Mouse (Mus musculus): ENCODE results near the gene Trim38. TPM values are rescaled to one million over a fixed set of nuclear protein-coding genes. Genes with fewer than 3 reads are reported as not detected.

Gene Trim38
- polyA plus RNA-seq, 1 experiment, result not detected

GRCm38 (mm10) chr13:23826606-23827005 lies 56.9 kb downstream of the Trim38 start:
- Histone ChIP-seq H3K9me3 (0 out of 2 replicates have a peak, but pooled peaks cover 4% of the 10 kb centered on the region), H3K4me3 (replicated peaks) (no peak overlapping the region), H3K36me3 (replicated peaks; ENCODE audit: low read length) (no peaks in the 10 kb centered on the region), H3K27me3 (replicated peaks) (peaks cover 3% of the 10 kb centered on the region), H3K4me1 (no peaks in the 10 kb centered on the region)
- TF ChIP-seq GATA1 (IDR thresholded peaks at IDR 0.05; ENCODE audit: borderline replicate concordance, low read length) (no peak), FLI1 (IDR thresholded peaks at IDR 0.05; ENCODE audit: low read length) (no peak)

- Histone ChIP-seq H3K4me3 (replicated peaks) (no peak overlapping the region), H3K4me1 (peaks cover 14% of the 10 kb centered on the region), H3K27me3 (replicated peaks) (peaks cover 12% of the 10 kb centered on the region), H3K36me3 (replicated peaks; ENCODE audit: low read length) (no peaks in the 10 kb centered on the region), H3K9me3 (peaks cover 6% of the 10 kb centered on the region; the same call in 1 of the 2 replicates)
- no peak for TF ChIP-seq FLI1 (IDR thresholded peaks at IDR 0.05; ENCODE audit: low read length)
- no peak for TF ChIP-seq GATA1 (IDR thresholded peaks at IDR 0.05; ENCODE audit: borderline replicate concordance, low read length)
Observed at GRCm38 (mm10) chr13:23833053-23833452, 63.3 kb downstream of the Trim38 start.

- TF ChIP-seq GATA1 (IDR thresholded peaks at IDR 0.05; ENCODE audit: borderline replicate concordance, low read length) (no peak), FLI1 (IDR thresholded peaks at IDR 0.05; ENCODE audit: low read length) (no peak)
- Histone ChIP-seq H3K4me3 (replicated peaks) (no peak overlapping the region), H3K27me3 (replicated peaks) (peaks cover 21% of the 10 kb centered on the region), H3K36me3 (replicated peaks; ENCODE audit: low read length) (no peaks in the 10 kb centered on the region), H3K4me1 (peaks cover 14% of the 10 kb centered on the region), H3K9me3 (peaks cover 6% of the 10 kb centered on the region; the same call in 1 of the 2 replicates)
Observed at GRCm38 (mm10) chr13:23834836-23835235, 65.1 kb downstream of the Trim38 start.

GRCm38 (mm10) chr13:23836630-23837029 lies 66.9 kb downstream of the Trim38 start:
- peaks cover 14% of the 10 kb centered on the region for H3K4me1 ChIP-seq
- H3K27me3 ChIP-seq (replicated peaks), result peaks cover 25% of the 10 kb centered on the region

GRCm38 (mm10) chr13:23839308-23839707 lies 69.6 kb downstream of the Trim38 start, which contains the start of gene Slc17a3:
Slc17a3 (plus strand) TSS chr13:23839434.
- peaks cover 7% of the 10 kb centered on the region for H3K4me1 ChIP-seq
- TF ChIP-seq FLI1 (IDR thresholded peaks at IDR 0.05; ENCODE audit: low read length) (no peak), GATA1 (IDR thresholded peaks at IDR 0.05; ENCODE audit: borderline replicate concordance, low read length) (no peak)
- H3K4me3 ChIP-seq (replicated peaks), result no peak within 1 kb of the TSS
- peaks cover 37% of the 10 kb centered on the region for H3K27me3 ChIP-seq (replicated peaks)
- no peaks in the 10 kb centered on the region for H3K36me3 ChIP-seq (replicated peaks; ENCODE audit: low read length)
- H3K9me3 ChIP-seq, result peaks cover 2% of the 10 kb centered on the region; the same call in 1 of the 2 replicates

More at GRCm38 (mm10) chr13:23836630-23837029, 66.9 kb downstream of the Trim38 start:
- Histone ChIP-seq H3K9me3 (peaks cover 2% of the 10 kb centered on the region; the same call in 1 of the 2 replicates), H3K36me3 (replicated peaks; ENCODE audit: low read length) (no peaks in the 10 kb centered on the region), H3K4me3 (replicated peaks) (no peak overlapping the region)
- TF ChIP-seq GATA1 (IDR thresholded peaks at IDR 0.05; ENCODE audit: borderline replicate concordance, low read length) (no peak), FLI1 (IDR thresholded peaks at IDR 0.05; ENCODE audit: low read length) (no peak)

Other genes with a start within 250 kb of the Trim38 start
- 443 and 574 TPM in 2 replicates for gene Hist1h4h, start 238.9 kb upstream of the Trim38 start, polyA plus RNA-seq (2012; ENCODE audit: insufficient read depth, low replicate concordance)
- gene Hist1h2af, start 236.0 kb upstream of the Trim38 start, polyA plus RNA-seq (2012; ENCODE audit: insufficient read depth, low replicate concordance), result 37.2 and 163 TPM in 2 replicates
- gene Hist1h3g, start 234.5 kb upstream of the Trim38 start, polyA plus RNA-seq (2012; ENCODE audit: insufficient read depth, low replicate concordance), result 5.7 and 16.4 TPM in 2 replicates
- 1.4 and 2.0 TPM in 2 replicates for gene Hist1h2bh, start 226.5 kb upstream of the Trim38 start, polyA plus RNA-seq (2012; ENCODE audit: insufficient read depth, low replicate concordance)
- gene Hist1h3f, start 225.9 kb upstream of the Trim38 start, polyA plus RNA-seq (2012; ENCODE audit: insufficient read depth, low replicate concordance), result 7.0 TPM in 1 of 2 replicates, not detected in the other
- gene Hist1h4f, start 218.3 kb upstream of the Trim38 start, polyA plus RNA-seq (2012; ENCODE audit: insufficient read depth, low replicate concordance), result 8.9 and 30.2 TPM in 2 replicates
- 0.36 and 2.1 TPM in 2 replicates for gene Hist1h1d, start 216.7 kb upstream of the Trim38 start, polyA plus RNA-seq (2012; ENCODE audit: insufficient read depth, low replicate concordance)
- 17.9 and 26.5 TPM in 2 replicates for gene Hist1h3e, start 207.5 kb upstream of the Trim38 start, polyA plus RNA-seq (2012; ENCODE audit: insufficient read depth, low replicate concordance)
- gene Hist1h2ae, start 198.7 kb upstream of the Trim38 start, polyA plus RNA-seq (2012; ENCODE audit: insufficient read depth, low replicate concordance), result 13.6 and 16.0 TPM in 2 replicates
- 16.8 and 28.8 TPM in 2 replicates for gene Hist1h2bg, start 198.5 kb upstream of the Trim38 start, polyA plus RNA-seq (2012; ENCODE audit: insufficient read depth, low replicate concordance)
- 7.6 and 73.0 TPM in 2 replicates for gene Hist1h2bf, start 195.7 kb upstream of the Trim38 start, polyA plus RNA-seq (2012; ENCODE audit: insufficient read depth, low replicate concordance)
- 9.6 TPM in 1 of 2 replicates, not detected in the other for gene Hist1h2ad, start 195.5 kb upstream of the Trim38 start, polyA plus RNA-seq (2012; ENCODE audit: insufficient read depth, low replicate concordance)
- 4.6 and 5.9 TPM in 2 replicates for gene Hist1h3d, start 194.2 kb upstream of the Trim38 start, polyA plus RNA-seq (2012; ENCODE audit: insufficient read depth, low replicate concordance)
- 16.4 and 20.4 TPM in 2 replicates for gene Hist1h4d, start 188.3 kb upstream of the Trim38 start, polyA plus RNA-seq (2012; ENCODE audit: insufficient read depth, low replicate concordance)
- gene Hist1h2be, start 148.8 kb upstream of the Trim38 start, polyA plus RNA-seq (2012; ENCODE audit: insufficient read depth, low replicate concordance), result 1.1 and 1.9 TPM in 2 replicates
- gene Hist1h1e, start 147.4 kb upstream of the Trim38 start, polyA plus RNA-seq (2012; ENCODE audit: insufficient read depth, low replicate concordance), result 4.7 and 22.2 TPM in 2 replicates
- 3.6 and 4.7 TPM in 2 replicates for gene Hist1h2ac, start 86.0 kb upstream of the Trim38 start, polyA plus RNA-seq (2012; ENCODE audit: insufficient read depth, low replicate concordance)
- 148 and 151 TPM in 2 replicates for gene Hist1h2bc, start 85.7 kb upstream of the Trim38 start, polyA plus RNA-seq (2012; ENCODE audit: insufficient read depth, low replicate concordance)
- not detected in 2 replicates for gene Hist1h1t, start 74.1 kb upstream of the Trim38 start, polyA plus RNA-seq (2012; ENCODE audit: insufficient read depth, low replicate concordance)
- gene Hist1h4c, start 71.5 kb upstream of the Trim38 start, polyA plus RNA-seq (2012; ENCODE audit: insufficient read depth, low replicate concordance), result 4.0 and 19.8 TPM in 2 replicates
- gene Hfe, start 59.1 kb upstream of the Trim38 start, polyA plus RNA-seq (2012; ENCODE audit: insufficient read depth, low replicate concordance), result 10.7 TPM in 1 of 2 replicates, not detected in the other
- 353 and 402 TPM in 2 replicates for gene Hist1h1c, start 31.1 kb upstream of the Trim38 start, polyA plus RNA-seq (2012; ENCODE audit: insufficient read depth, low replicate concordance)
- 12.6 TPM in 1 of 2 replicates, not detected in the other for gene Hist1h3c, start 24.3 kb upstream of the Trim38 start, polyA plus RNA-seq (2012; ENCODE audit: insufficient read depth, low replicate concordance)
- 7.4 TPM in 1 of 2 replicates, not detected in the other for gene Hist1h2bb, start 23.2 kb upstream of the Trim38 start, polyA plus RNA-seq (2012; ENCODE audit: insufficient read depth, low replicate concordance)
- 16.0 and 17.5 TPM in 2 replicates for gene Hist1h2ab, start 18.8 kb upstream of the Trim38 start, polyA plus RNA-seq (2012; ENCODE audit: insufficient read depth, low replicate concordance)
- 9.9 and 14.5 TPM in 2 replicates for gene Hist1h3b, start 17.6 kb upstream of the Trim38 start, polyA plus RNA-seq (2012; ENCODE audit: insufficient read depth, low replicate concordance)
- gene Hist1h4b, start 12.9 kb upstream of the Trim38 start, polyA plus RNA-seq (2012; ENCODE audit: insufficient read depth, low replicate concordance), result 17.4 and 40.7 TPM in 2 replicates
- gene Hist1h4a, start 8.7 kb upstream of the Trim38 start, polyA plus RNA-seq (2012; ENCODE audit: insufficient read depth, low replicate concordance), result 30.3 and 45.4 TPM in 2 replicates
- gene Hist1h3a, start 7.5 kb upstream of the Trim38 start, polyA plus RNA-seq (2012; ENCODE audit: insufficient read depth, low replicate concordance), result 6.6 and 7.4 TPM in 2 replicates
- 3.3 and 3.5 TPM in 2 replicates for gene Hist1h1a, start 6.2 kb upstream of the Trim38 start, polyA plus RNA-seq (2012; ENCODE audit: insufficient read depth, low replicate concordance)
- not detected in 2 replicates for gene Slc17a2, start 37.1 kb downstream of the Trim38 start, polyA plus RNA-seq (2012; ENCODE audit: insufficient read depth, low replicate concordance)
- not detected in 2 replicates for gene Slc17a3, start 69.5 kb downstream of the Trim38 start, polyA plus RNA-seq (2012; ENCODE audit: insufficient read depth, low replicate concordance)
- not detected in 2 replicates for gene Slc17a1, start 97.8 kb downstream of the Trim38 start, polyA plus RNA-seq (2012; ENCODE audit: insufficient read depth, low replicate concordance)
- not detected in 2 replicates for gene Slc17a4, start 145.1 kb downstream of the Trim38 start, polyA plus RNA-seq (2012; ENCODE audit: insufficient read depth, low replicate concordance)
- gene Hist1h2ba, start 164.2 kb downstream of the Trim38 start, polyA plus RNA-seq (2012; ENCODE audit: insufficient read depth, low replicate concordance), result not detected in 2 replicates
- not detected in 2 replicates for gene Hist1h2aa, start 164.5 kb downstream of the Trim38 start, polyA plus RNA-seq (2012; ENCODE audit: insufficient read depth, low replicate concordance)
- gene Scgn, start 221.3 kb downstream of the Trim38 start, polyA plus RNA-seq (2012; ENCODE audit: insufficient read depth, low replicate concordance), result not detected in 2 replicates

Measured in megakaryocyte, embryonic 14.5 days (primary cell).